Mouse (Mus musculus): ENCODE results near the gene Prss22.

Gene Prss22

GRCm38 (mm10) chr17:23997901-23998300 lies at the start of gene Prss22:
TSS of gene Prss22 (minus strand) at chr17:23998100.
- DNase-seq (ENCODE audit: low spot score in 2 of 2): no peak

GRCm38 (mm10) chr17:24046026-24046425 lies 48.1 kb upstream of the Prss22 start:
- DNase-seq (ENCODE audit: low spot score in 2 of 2): no peak

GRCm38 (mm10) chr17:24045608-24046007 lies 47.7 kb upstream of the Prss22 start:
- no peak for DNase-seq (ENCODE audit: low spot score in 2 of 2)

DNA sequence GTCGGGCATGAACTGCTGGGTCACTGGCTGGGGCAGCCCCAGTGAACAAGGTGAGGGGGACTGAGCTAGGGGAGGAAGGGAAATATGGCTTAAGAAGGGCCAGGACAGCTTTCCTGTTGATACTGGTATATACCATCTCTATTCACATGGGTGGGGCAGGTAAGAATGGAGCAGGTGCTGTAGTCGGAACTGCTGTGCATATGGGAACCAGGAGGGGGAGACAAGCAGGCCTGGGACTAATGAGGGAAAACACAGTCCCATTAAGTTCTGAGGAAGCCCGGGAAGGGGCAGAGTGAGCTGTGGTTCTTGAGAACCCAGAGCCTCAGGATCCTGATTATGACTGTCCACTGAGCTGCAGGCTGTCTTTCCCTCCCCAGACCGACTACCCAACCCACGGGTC lies 46.6 kb upstream of the Prss22 start:
- no peak for DNase-seq (ENCODE audit: low spot score in 2 of 2)

DNA sequence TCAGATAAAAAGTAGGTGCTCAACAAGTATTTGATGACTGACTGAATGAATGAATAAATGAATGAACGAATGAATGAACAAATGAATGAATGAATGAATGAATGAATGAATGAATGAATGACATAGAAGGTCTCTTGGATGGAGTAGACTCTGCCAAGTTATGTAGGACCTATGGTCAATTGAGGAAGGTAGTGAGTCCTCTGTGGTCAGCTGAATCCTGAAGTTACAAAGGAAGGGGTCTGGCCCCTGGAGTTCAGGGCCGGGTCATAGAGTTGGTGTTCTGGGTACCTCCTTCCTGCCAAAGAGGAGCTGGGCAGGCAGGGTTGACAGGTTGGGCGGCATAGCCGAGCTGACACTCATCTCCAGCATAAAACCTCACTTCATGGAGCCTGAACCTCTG lies 39.9 kb upstream of the Prss22 start, which contains the start of gene Prss27:
Gene Prss27, plus strand, starts transcription at position 301 of the 400 bp plus-strand sequence.
- DNase-seq (ENCODE audit: low spot score in 2 of 2): no peak

DNA sequence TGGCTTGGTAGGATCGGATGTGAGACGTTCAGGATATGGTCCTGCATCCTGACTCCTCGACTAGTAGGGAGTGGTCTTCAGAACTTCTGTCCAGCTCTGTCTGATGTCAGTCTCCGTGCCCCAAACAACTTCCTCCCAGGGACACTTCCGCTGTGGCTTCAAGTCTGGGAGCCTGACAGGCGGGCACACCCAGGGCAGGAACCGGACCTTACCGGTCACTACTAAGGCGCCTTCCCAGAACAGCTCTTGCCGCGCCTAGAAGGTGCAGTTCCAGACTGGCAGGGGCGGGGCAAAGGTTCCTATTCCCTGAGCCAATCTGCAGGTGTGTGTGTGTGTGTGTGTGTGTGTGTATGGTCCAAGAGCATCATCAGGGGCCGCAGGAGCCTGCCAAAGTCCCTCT lies 39.5 kb upstream of the Prss22 start:
- DNase-seq (ENCODE audit: low spot score in 2 of 2): no peak

DNA sequence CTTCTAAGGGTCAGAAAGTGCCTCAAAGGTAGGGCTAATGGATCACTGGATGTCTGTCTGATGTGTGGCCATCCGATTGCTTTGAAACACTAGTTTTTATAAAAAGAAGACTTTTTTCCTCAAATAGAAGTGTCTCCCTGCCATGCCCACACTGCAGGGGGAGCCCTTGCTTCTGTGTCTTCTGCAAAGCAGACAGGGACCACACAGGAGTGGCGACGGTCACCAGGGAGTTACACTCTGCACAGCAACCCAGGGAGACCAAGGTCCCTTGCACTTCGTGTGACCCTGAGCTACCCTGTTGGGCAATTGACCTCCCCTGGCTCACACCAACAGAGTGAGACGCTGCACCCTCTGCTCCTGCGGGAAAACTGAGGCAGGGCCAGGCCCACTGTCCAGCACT lies 39.1 kb upstream of the Prss22 start:
- DNase-seq (ENCODE audit: low spot score in 2 of 2): no peak

- no peak for DNase-seq (ENCODE audit: low spot score in 2 of 2)
Measured at GRCm38 (mm10) chr17:24035087-24035486, 37.2 kb upstream of the Prss22 start.

- DNase-seq (ENCODE audit: low spot score in 2 of 2): no peak
Measured at GRCm38 (mm10) chr17:24030551-24030950, 32.7 kb upstream of the Prss22 start.

GRCm38 (mm10) chr17:24029477-24029876 lies 31.6 kb upstream of the Prss22 start:
- DNase-seq (ENCODE audit: low spot score in 2 of 2): peak in 1 of 2 experiments; percentile 41

DNA sequence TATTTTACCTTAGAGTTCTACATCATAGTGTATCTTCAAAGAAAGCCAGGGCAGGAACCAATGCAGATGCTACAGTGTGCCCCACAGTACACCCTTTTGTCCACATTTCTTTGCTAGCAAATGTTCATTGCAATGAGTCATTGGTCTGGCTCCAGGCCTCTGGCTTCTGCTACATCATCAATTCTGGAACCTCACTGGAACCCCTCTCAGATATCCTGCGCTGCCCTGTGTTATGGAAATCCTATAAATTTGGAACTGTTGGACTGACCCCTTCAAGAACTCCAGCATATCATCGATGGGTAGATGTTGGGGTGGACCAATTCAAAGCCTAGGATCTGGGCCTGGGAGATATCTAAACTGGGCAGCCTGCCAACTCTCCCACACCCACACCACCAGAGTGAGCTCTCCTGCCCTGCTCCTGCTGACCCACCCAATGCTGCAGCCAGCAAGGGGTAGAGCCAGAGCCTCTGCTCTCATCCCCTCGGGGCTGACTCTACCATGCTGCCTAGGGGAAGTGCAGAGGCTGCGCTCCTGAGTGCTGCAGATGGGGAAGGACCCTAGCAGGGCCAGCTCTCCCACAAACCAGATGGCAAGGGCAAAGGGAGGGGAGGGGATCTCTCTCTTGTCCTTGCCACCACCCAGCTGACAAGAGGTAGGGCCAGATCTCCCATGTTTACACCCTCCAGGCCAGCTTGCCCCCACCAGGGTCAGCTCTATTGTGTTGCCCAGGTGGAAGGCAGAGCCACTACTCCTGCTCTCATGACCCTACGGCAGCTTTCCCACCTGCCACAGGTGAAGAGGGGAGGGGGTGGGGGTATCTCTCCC lies 23.7 kb upstream of the Prss22 start:
- no peak for DNase-seq (ENCODE audit: low spot score in 2 of 2)

- DNase-seq (ENCODE audit: low spot score in 2 of 2): no peak
Measured at GRCm38 (mm10) chr17:24020696-24021095, 22.8 kb upstream of the Prss22 start.

- DNase-seq (ENCODE audit: low spot score in 2 of 2): no peak
Measured at GRCm38 (mm10) chr17:24015727-24016126, 17.8 kb upstream of the Prss22 start.

GRCm38 (mm10) chr17:24014433-24014965 lies 16.6 kb upstream of the Prss22 start:
- DNase-seq (ENCODE audit: low spot score in 2 of 2): no peak

- DNase-seq (ENCODE audit: low spot score in 2 of 2): no peak
Measured at GRCm38 (mm10) chr17:24012921-24013320, 15.0 kb upstream of the Prss22 start.

GRCm38 (mm10) chr17:24009617-24010016 lies 11.7 kb upstream of the Prss22 start:
- DNase-seq (ENCODE audit: low spot score in 2 of 2): no peak

DNA sequence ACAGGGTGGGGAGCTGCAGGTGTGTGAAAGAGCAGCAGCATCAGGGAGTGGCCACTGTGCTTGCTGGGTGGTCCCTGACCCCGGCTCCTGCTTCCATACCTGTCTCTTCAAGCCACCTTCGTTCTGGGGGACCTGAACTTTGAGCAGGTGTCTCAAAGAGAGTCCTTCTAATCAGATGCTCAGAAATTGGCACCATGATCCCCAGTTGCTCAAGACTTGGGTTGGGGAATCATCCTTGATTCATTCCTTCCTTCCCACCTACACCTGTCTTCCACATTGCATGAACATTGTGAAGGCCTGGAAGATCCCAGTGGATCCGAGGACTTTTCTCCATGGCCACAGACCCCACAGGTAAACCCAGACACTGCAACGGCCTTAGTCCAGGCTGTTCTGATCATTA lies 10.2 kb upstream of the Prss22 start:
- no peak for DNase-seq (ENCODE audit: low spot score in 2 of 2)

GRCm38 (mm10) chr17:24007391-24007790 lies 9.5 kb upstream of the Prss22 start:
- DNase-seq (ENCODE audit: low spot score in 2 of 2): no peak

GRCm38 (mm10) chr17:24006930-24007329 lies 9.0 kb upstream of the Prss22 start:
- DNase-seq (ENCODE audit: low spot score in 2 of 2): no peak

- DNase-seq (ENCODE audit: low spot score in 2 of 2): no peak
Measured at GRCm38 (mm10) chr17:24005049-24005448, 7.1 kb upstream of the Prss22 start.

GRCm38 (mm10) chr17:24004071-24004665 lies 6.3 kb upstream of the Prss22 start:
- DNase-seq (ENCODE audit: low spot score in 2 of 2): no peak

GRCm38 (mm10) chr17:24000404-24000803 lies 2.5 kb upstream of the Prss22 start:
- peak; percentile 88 to 92 for DNase-seq (ENCODE audit: low spot score in 2 of 2)

GRCm38 (mm10) chr17:23998383-23998782 lies 483 bp upstream of the Prss22 start:
- DNase-seq (ENCODE audit: low spot score in 2 of 2): no peak

Data from frontal cortex, postnatal 36 days (tissue).